Mouse (Mus musculus) bone marrow, adult 2 months (tissue): Measurements from ENCODE around the gene Klhl7. TPM values are rescaled to one million over a fixed set of nuclear protein-coding genes. Genes with fewer than 3 reads are reported as not detected.

Source experiments
- H3K27ac ChIP-seq: fragments of 200-500 bp; 2 replicates; pipeline ENCODE4 v1.5.1; 2012; ENCODE audit warnings: low read depth, mild to moderate bottlenecking, control low read depth, inconsistent platforms, low read length; ENCODE audit not compliant: control insufficient read depth, poor library complexity, insufficient read depth
- H3K4me1 ChIP-seq: fragments of 200-500 bp; 2 replicates; pipeline ENCODE4 v1.6.1; 2011; ENCODE audit warnings: low read length; ENCODE audit not compliant: control insufficient read depth, insufficient read depth
- H3K4me3 ChIP-seq: fragments of 200-500 bp; replicated peaks from 2 replicates; pipeline ENCODE3; 2011; ENCODE audit warnings: mild to moderate bottlenecking, low read depth, low read length, control low read depth; ENCODE audit not compliant: control insufficient read depth
- CTCF ChIP-seq: fragments of 200-500 bp; IDR thresholded peaks from 2 replicates; pipeline ENCODE4 v1.5.1; 2011; ENCODE audit warnings: low read length, control low read depth; ENCODE audit not compliant: control insufficient read depth, insufficient read depth
- POLR2A ChIP-seq: fragments of 200-500 bp; IDR thresholded peaks from 2 replicates; pipeline ENCODE4 v1.6.1; 2011; ENCODE audit warnings: low read depth, mild to moderate bottlenecking, control low read depth, low read length, borderline replicate concordance; ENCODE audit not compliant: control insufficient read depth
- WGBS: fragments of 180-500 bp; shearing (Covaris S2); methylation state at CpG from one replicate; pipeline ENCODE4 v1.1.7; 2018; 5-methylcytosine and 5-hydroxymethylcytosine counted together
- polyA plus RNA-seq: library from polyadenylated mRNA; stranded (reverse); fragments of >200 nt; gene quantifications from 2 replicates; pipeline ENCODE4 v1.2.4, GENCODE M21; 2011; ENCODE audit warnings: low replicate concordance; ENCODE audit not compliant: missing spikeins, insufficient read depth, insufficient read length

Gene Klhl7
- 6.7 and 10.6 TPM in 2 replicates for polyA plus RNA-seq

GRCm38 (mm10) chr5:24100106-24100809, at the start of gene Klhl7:
Klhl7 (plus strand) TSS chr5:24100605.
- 3% methylated on average over 47 of the region's 47 CpGs for WGBS
- H3K4me3 ChIP-seq = peak within 1 kb of the TSS; percentile 99
- H3K27ac ChIP-seq = peak within 1 kb of the TSS; percentile 98
- TF ChIP-seq CTCF (no peak), POLR2A (peak; percentile 76; the same call in 1 of the 2 replicates)
- no peaks in the 10 kb centered on the region for H3K4me1 ChIP-seq

DNA sequence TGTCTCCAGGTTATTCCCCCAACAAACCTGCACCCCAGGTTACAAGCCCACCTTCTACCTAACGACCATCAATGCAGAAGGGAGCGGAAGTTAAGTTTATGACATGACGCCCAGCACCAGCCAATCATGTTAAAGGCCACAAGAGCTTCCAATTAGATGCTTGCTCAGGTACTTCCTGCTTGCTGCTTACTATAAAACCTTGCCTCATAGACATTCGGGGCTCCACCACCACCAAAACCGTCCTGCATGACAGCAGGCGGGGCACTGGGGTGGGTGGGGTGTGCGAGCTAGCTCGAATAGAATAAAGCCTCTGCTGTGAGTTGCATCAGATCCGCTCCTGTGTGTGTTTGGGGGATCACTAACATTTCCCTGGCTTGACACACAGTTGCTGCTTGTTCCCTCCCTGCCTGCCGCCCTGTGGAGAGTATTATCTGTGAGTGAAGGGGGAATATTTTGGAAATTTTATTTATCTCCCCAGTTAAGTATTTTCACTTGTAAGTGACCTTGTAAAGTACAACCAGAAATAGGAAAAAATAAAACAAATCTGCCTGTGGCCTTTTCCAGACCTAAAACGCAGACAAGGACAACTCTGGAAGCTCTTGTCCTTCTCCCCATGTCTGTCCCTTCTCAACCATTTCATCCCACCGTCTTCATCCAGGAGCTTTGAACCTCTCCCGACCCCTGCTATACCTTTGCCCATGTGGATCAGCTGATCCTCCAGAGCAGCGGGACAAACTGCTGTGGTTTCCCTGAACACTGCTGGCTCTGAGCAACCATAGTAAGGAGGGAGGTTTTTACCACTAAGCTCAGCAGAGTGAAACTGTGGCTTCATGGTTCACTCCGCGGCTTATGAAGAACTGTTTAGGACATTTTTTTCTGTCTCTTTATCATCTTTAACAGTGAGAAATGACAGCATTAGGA, 48.4 kb upstream of the Klhl7 start:
- no peak for TF ChIP-seq POLR2A
- no peak for TF ChIP-seq CTCF
- Histone ChIP-seq H3K27ac (no peak overlapping the region), H3K4me1 (no peaks in the 10 kb centered on the region), H3K4me3 (no peak overlapping the region)
- WGBS = 63% methylated on average over 16 of the region's 16 CpGs

- TF ChIP-seq POLR2A = no peak
- no peak for TF ChIP-seq CTCF
- 24% methylated on average over 9 of the region's 9 CpGs for WGBS
- Histone ChIP-seq H3K27ac (no peak overlapping the region), H3K4me3 (no peak overlapping the region), H3K4me1 (no peaks in the 10 kb centered on the region)
Observed at GRCm38 (mm10) chr5:24053245-24054190, 46.9 kb upstream of the Klhl7 start.

DNA sequence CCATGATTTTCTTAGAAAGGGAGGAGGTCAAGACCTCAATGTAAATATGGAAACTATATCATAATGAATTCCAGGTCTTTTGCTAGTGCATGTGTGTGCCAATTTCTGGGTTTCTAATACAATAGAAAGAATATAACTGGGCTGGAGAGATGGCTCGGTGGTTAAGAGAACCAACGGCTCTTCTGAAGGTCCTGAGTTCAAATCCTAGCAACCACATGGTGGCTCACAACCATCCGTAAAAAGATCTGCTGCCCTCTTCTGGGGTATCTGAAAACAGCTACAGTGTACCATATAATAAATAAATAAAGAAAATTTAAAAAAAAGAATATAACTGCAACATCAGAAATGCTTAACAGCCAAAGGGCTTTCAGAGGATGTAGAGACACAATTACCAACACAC, 46.0 kb upstream of the Klhl7 start:
- TF ChIP-seq POLR2A = no peak
- TF ChIP-seq CTCF = no peak
- Histone ChIP-seq H3K4me1 (no peaks in the 10 kb centered on the region), H3K27ac (no peak overlapping the region), H3K4me3 (no peak overlapping the region)
- WGBS = 76% methylated on average over 3 of the region's 3 CpGs

DNA sequence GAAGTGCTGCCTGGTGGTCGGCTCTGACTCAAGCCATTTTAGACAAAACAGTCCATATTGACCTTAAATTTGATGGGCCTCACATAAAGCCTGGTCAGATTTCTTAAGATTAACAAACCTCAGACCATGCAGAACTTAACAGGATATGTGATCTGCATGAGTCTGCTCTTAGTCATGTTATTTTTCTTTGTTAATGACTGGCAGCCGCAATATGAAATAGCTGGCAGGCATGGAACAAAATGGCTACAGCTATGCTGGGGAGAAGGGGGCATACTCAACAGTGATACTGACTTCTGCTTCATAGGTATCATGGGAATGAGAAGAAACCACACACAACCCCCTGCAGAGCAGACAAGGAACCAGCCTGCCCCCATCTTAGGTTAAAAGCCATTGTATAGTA, 43.5 kb upstream of the Klhl7 start:
- Histone ChIP-seq H3K4me3 (no peak overlapping the region), H3K4me1 (no peaks in the 10 kb centered on the region), H3K27ac (no peak overlapping the region)
- TF ChIP-seq CTCF (no peak), POLR2A (no peak)
- WGBS = 81% methylated on average over 2 of the region's 2 CpGs

DNA sequence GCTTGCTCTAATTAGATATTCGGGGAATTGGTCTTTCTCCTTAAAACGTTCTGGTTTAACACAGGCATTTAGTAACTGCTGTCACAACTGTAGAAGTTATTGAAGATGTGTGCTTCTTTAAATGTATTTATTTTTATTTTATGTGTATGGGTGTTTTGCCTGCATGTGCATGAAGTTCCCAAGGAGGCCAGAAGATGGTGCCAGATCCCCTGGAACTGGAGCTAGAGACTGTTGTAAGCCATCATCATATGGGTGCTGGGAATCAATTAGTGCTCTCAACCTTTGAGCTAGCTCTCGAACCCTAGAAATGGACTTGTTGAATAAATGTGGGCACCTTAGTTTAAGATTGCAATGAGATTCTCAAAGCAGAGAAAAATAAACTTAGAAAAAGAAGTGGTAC, 42.8 kb upstream of the Klhl7 start:
- H3K4me1 ChIP-seq = no peaks in the 10 kb centered on the region
- peak; percentile 32; the same call in 1 of the 2 replicates for TF ChIP-seq CTCF
- no peak for TF ChIP-seq POLR2A
- no peak overlapping the region for H3K4me3 ChIP-seq
- no peak overlapping the region for H3K27ac ChIP-seq
- 70% methylated on average over 3 of the region's 3 CpGs for WGBS

DNA sequence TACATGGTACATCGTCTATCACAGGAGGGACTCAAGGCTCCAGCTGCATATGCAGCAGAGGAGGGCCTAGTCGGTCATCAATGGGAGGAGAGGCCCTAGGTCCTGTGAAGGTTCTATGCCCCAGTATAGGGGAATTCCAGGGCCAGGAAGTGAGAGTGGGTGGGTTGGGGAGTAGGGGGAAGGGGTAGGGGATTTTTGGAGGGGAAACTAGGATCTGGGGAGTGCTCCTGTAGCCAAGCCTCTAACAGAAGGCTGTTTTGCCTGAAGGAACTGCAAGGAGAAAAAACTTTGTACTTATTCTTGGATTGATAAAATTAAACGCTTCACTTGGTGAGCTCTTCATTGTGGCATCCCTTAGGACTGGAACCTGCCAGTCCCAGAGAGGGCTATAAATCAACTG, 39.5 kb upstream of the Klhl7 start:
- WGBS = 72% methylated on average over 3 of the region's 3 CpGs
- Histone ChIP-seq H3K4me3 (no peak overlapping the region), H3K4me1 (no peaks in the 10 kb centered on the region; the same call in 1 of the 2 replicates), H3K27ac (no peak overlapping the region)
- TF ChIP-seq POLR2A = no peak
- TF ChIP-seq CTCF = no peak
